Mouse (Mus musculus) hindbrain, embryonic 11.5 days (tissue): ENCODE measurements around the gene Vmn1r206. TPM values are rescaled to one million over a fixed set of nuclear protein-coding genes. Genes with fewer than 3 reads are reported as not detected.
"Not testable (repeated sequence)": the region's sequence is repeated elsewhere in the genome, so short reads cannot be mapped to it uniquely, and the experiment has no call there.

Experiments used
- ATAC-seq: fragments of 200-750 bp; cut with Nextera tagmentation; 2 replicates; pipeline ENCODE4 v1.8.0; 2017; ENCODE audit warnings: mild to moderate bottlenecking, moderate TSS enrichment, moderate library complexity; ENCODE audit not compliant: low FRiP score
- DNase-seq: peaks from one replicate; pipeline ENCODE4 v3.0.0-alpha.2; 2015; ENCODE audit warnings: low spot score
- H3K27ac ChIP-seq: fragments of 300-500 bp; sonication (generic); 2 replicates; pipeline ENCODE4 v1.5.1; 2014; ENCODE audit warnings: mild to moderate bottlenecking, low read depth, low read length
- H3K27me3 ChIP-seq: fragments of 300-500 bp; sonication (generic); 2 replicates; pipeline ENCODE4 v1.6.1; 2014; ENCODE audit warnings: mild to moderate bottlenecking, low read length, moderate library complexity, mixed read lengths; ENCODE audit not compliant: control insufficient read depth, insufficient read depth
- H3K36me3 ChIP-seq: fragments of 300-500 bp; sonication (generic); 2 replicates; pipeline ENCODE4 v1.6.1; 2014; ENCODE audit warnings: mild to moderate bottlenecking, low read length, moderate library complexity, mixed read lengths; ENCODE audit not compliant: control insufficient read depth, insufficient read depth
- H3K4me1 ChIP-seq: fragments of 300-500 bp; sonication (generic); replicated peaks from 2 replicates; pipeline ENCODE4 v1.6.1; 2014; ENCODE audit warnings: low read length, mixed read lengths; ENCODE audit not compliant: control insufficient read depth, insufficient read depth
- H3K4me2 ChIP-seq: fragments of 300-500 bp; sonication (generic); replicated peaks from 2 replicates; pipeline ENCODE4 v1.6.1; 2014; ENCODE audit warnings: mild to moderate bottlenecking, low read depth, low read length
- H3K4me3 ChIP-seq: fragments of 300-500 bp; sonication (generic); 2 replicates; pipeline ENCODE4 v1.5.1; 2014; ENCODE audit warnings: low read depth, low read length
- H3K9ac ChIP-seq: fragments of 300-500 bp; sonication (generic); 2 replicates; pipeline ENCODE4 v1.6.1; 2014; ENCODE audit warnings: low read depth, low read length
- H3K9me3 ChIP-seq: fragments of 300-500 bp; sonication (generic); 2 replicates; pipeline ENCODE4 v1.6.1; 2016; ENCODE audit warnings: low read length; ENCODE audit not compliant: control insufficient read depth
- WGBS: fragments of 180-500 bp; shearing (Covaris S2); extraction: QIAGEN DNeasy Blood & Tissue Kit; methylation state at CpG from one replicate; pipeline ENCODE4 v1.1.7; 2014; 5-methylcytosine and 5-hydroxymethylcytosine counted together
- polyA plus RNA-seq: library from polyadenylated mRNA; unstranded; fragments of >200 nt; fragmentation: Nextera tagmentation; extraction: Ambion mirVana; gene quantifications from 2 replicates; pipeline ENCODE4 v1.2.1, GENCODE M21; 2014

Vmn1r206 gene
- not detected in 2 replicates for polyA plus RNA-seq

DNA sequence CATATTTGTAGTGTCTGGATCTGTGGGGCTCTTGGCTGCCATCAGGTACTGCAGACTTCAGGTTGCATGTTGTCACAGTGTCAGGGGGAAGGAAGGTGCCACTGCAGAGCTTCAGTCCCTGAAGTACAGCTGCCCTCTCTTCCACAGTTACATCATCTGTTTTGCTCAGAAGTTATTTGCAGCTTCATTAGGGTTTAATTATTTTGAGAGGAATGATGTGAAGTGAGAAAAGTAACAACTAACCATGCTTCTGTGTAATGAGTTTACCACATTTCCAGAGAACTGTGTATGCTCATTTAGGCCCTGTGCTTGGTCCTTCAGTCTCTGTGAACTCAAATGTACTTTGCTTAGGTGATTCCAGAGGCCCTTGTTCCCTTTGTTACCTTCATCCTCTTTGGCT is at the start of gene Vmn1r206:
TSS of gene Vmn1r206 (minus strand) at position 101 of the 400 bp plus-strand sequence.
- H3K27ac ChIP-seq, ATAC-seq, H3K36me3 ChIP-seq, H3K4me2 ChIP-seq, H3K4me1 ChIP-seq, H3K4me3 ChIP-seq, H3K27me3 ChIP-seq, H3K9ac ChIP-seq, H3K9me3 ChIP-seq, DNase-seq: not testable (repeated sequence)

DNA sequence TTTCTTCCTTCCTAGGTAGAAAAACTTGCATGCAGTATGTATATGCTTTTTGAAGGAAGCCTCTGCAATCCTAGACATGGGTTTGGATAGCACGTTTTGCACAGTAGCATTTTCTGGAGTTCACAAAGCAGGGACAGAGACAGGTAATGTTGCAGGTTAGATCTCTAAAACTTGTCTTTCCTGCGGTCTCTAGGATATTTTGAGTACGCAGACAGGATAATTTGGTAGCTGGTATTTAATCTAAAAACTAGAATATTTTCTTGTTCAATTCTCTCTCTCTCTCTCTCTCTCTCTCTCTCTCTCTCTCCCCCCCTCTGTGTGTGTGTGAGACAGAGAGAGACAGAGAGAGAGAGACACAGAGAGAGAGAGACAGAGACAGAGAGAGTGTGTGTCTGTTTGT is 31.2 kb downstream of the Vmn1r206 start, which contains the start of gene Vmn1r205:
TSS of gene Vmn1r205 (minus strand) at position 101 of the 400 bp plus-strand sequence.
- Histone ChIP-seq H3K4me3 (no peak within 1 kb of the TSS), H3K36me3 (no peaks in the 10 kb centered on the region), H3K4me2 (no peak within 1 kb of the TSS), H3K4me1 (no peaks in the 10 kb centered on the region), H3K27ac (no peak within 1 kb of the TSS), H3K27me3 (no peaks in the 10 kb centered on the region), H3K9me3 (no peaks in the 10 kb centered on the region), H3K9ac (no peak within 1 kb of the TSS)
- WGBS: 87% methylated on average over 3 of the region's 3 CpGs
- DNase-seq: no peak
- no peak for ATAC-seq

DNA sequence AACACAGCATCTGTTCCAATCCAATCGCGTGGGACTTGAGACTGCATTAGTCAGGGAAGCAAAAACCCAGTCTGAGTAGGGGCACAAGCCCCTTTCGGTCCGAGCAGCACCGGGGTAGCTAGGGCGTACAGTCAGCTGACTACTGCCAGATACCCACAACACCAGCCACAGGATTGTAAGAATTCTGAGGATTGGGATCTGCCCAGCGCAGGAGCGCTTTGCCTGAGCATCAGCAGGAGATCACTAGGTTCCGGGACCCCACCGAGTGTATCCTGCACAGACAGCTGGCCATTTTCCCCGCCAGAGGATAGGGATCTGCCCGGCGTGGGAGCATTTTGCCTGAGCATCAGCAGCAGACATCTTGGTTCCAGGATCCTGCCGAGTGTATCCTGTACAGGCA is 40.7 kb downstream of the Vmn1r206 start:
- H3K4me2 ChIP-seq, H3K9ac ChIP-seq, H3K9me3 ChIP-seq, DNase-seq, ATAC-seq, H3K27me3 ChIP-seq, H3K4me1 ChIP-seq, H3K4me3 ChIP-seq, H3K36me3 ChIP-seq, H3K27ac ChIP-seq: not testable (repeated sequence)
- 72% methylated on average over 14 of the region's 14 CpGs for WGBS

DNA sequence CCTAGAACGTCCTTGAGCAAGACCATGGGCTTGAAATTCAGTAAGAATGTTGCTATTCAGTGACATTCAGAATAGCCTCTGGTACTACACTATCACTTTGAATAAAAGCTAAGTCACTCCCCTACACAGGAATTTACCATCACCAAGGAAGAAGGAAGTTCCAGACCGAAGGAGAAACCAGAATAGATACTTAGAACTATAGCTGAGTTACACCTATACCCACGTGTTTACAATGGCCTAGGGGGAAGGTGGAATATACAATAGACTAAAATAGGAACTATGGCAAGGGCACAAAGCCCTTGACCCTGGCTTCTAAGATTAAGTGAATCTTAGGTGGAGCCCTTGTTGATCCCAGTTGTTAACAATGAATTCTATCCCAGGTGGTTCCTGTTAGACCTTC is 49.1 kb downstream of the Vmn1r206 start:
- H3K9ac ChIP-seq, H3K27me3 ChIP-seq, H3K36me3 ChIP-seq, H3K4me2 ChIP-seq, H3K27ac ChIP-seq, H3K9me3 ChIP-seq, ATAC-seq, H3K4me1 ChIP-seq, H3K4me3 ChIP-seq, DNase-seq: not testable (repeated sequence)
- WGBS: 79% methylated on average over 3 of the region's 3 CpGs

Other genes with a start within 250 kb of the Vmn1r206 start
- not detected in 2 replicates for gene Vmn1r199, start 244.4 kb downstream of the Vmn1r206 start, polyA plus RNA-seq
- not detected in 2 replicates for gene Vmn1r200, start 233.9 kb downstream of the Vmn1r206 start, polyA plus RNA-seq
- gene Vmn1r201, start 152.3 kb downstream of the Vmn1r206 start, polyA plus RNA-seq: not detected in 2 replicates
- not detected in 2 replicates for gene Vmn1r202, start 118.9 kb downstream of the Vmn1r206 start, polyA plus RNA-seq
- not detected in 2 replicates for gene Vmn1r203, start 106.1 kb downstream of the Vmn1r206 start, polyA plus RNA-seq
- not detected in 2 replicates for gene Vmn1r204, start 71.1 kb downstream of the Vmn1r206 start, polyA plus RNA-seq
- gene Vmn1r205, start 31.3 kb downstream of the Vmn1r206 start, polyA plus RNA-seq: not detected in 2 replicates
- gene Vmn1r207-ps, start 105.4 kb upstream of the Vmn1r206 start, polyA plus RNA-seq: not detected in 2 replicates
- gene Vmn1r208, start 153.1 kb upstream of the Vmn1r206 start, polyA plus RNA-seq: not detected in 2 replicates
- gene Vmn1r209, start 185.4 kb upstream of the Vmn1r206 start, polyA plus RNA-seq: not detected in 2 replicates
- not detected in 2 replicates for gene Vmn1r210, start 207.1 kb upstream of the Vmn1r206 start, polyA plus RNA-seq
- not detected in 2 replicates for gene Vmn1r211, start 233.3 kb upstream of the Vmn1r206 start, polyA plus RNA-seq